Mouse (Mus musculus) mesoderm, embryonic 11.5 days (tissue): Measurements from ENCODE around the gene Art4.
"Not testable (repeated sequence)": the region's sequence is repeated elsewhere in the genome, so short reads cannot be mapped to it uniquely, and the experiment has no call there.

ENCODE experiments used
- DNase-seq: peaks from one replicate; pipeline ENCODE4 v3.0.0-alpha.2; 2012; ENCODE audit warnings: low read depth, low spot score

Gene Art4

DNA sequence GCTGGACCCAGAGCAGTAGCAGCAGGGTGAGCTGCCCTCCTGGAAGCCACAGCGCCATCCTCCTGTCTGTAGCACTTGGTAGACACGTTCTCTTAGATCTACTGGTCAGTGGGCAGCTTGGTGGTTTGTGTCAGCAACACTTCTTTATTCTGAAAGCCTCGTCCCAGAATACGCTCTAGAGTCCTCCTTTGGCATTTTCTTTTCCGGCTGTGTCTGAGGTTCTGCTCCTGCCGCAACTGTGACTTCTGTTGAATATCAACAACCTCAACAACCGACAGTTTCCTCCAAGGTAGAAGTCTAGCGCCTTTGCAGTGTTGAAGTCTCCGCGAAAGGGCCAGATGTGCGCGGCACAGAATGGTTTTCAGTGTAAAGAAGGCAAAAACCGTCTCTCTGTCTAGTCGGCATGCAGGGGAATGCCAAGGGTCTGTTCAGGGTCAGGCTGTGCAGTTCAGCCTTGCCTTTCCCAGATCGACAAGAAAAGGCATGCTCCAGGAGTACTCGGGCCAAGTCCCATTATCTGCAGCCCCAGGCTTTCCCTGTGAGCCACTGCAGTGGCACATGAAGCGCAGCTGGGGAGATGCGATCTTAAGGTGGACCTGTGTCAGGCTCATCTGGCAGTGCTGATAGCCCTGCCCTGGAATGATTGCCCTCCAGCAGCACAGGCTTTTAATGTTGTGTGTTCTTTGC, at the start of gene Art4:
Gene Art4 (minus strand): TSS at position 548 of the 687 bp plus-strand sequence.
- DNase-seq, result no peak

DNA sequence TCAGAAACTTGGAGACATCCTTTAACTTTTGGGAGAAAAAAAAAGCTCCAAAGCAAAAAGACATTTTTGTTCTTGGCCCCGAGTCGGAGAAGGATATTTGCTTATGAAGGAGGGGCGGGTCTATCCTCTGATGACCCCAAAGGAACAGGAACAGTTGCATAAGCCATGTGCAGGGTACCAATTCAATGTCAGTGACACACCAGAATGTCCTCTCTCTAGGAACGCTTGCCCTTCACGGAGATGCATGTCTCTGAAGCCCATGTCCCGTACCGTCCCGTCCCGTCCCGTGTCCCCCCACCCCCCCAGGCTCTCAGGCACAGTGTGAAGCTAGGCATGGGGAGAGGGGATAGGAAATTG, 49.4 kb upstream of the Art4 start:
- no peak for DNase-seq

DNA sequence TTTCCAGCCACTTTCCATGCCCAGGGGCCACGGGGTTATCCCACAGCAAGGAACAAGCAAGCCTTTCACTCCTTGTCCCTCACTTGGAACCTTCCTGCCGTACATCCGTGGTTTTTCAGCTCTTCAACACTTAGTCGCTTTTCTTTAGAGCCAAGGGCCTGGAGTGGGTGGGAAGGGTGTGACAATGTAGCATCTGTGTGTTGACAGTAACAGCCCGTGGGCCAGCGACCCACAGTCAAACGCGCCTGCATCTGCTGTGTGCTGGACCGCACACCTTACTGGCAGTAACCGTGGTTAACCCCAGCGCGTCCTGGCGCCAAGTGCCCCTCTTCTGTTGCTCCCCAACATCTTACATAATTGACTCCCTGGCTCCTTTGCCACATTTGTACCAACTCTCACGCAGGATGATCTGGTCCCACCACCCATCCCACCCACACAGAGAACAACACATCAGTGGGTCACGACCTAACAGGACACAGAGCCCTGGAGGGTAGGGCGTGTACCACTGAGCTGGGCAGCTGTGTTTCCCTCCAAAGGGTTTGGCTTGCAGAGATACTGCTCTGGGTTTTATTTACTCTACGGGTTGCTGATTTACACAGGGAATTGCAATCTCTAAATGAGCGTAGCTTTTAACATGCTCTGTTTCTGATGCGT, 48.9 kb upstream of the Art4 start:
- DNase-seq, result no peak

- DNase-seq, result no peak
These were observed 46.4 kb upstream of the Art4 start for GRCm38 (mm10) chr6:136903885-136904470.

- DNase-seq, result no peak
These were observed 45.0 kb upstream of the Art4 start for GRCm38 (mm10) chr6:136902527-136902926.

DNA sequence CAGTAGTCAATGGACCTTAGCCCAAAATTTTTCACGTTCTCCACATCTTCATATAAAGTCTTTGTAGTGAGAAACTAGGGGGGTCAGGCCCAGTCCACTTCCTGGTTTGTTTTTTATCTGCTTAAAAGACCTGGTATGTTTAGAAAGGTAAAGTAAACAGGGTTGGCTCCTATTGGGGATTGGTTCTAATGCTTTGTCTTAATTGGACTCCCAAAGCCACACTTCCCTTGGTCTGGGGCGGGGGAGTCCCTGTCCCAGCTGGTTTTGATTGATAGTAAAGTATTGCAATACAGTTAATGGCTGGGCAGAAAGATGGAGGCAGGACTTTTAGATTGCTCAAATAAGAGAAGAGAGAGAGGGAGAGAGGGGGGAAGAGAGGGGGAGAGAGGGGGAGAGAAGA, 43.5 kb upstream of the Art4 start:
- DNase-seq, result no peak

- no peak for DNase-seq
These were observed 43.0 kb upstream of the Art4 start for GRCm38 (mm10) chr6:136900369-136901009.

DNA sequence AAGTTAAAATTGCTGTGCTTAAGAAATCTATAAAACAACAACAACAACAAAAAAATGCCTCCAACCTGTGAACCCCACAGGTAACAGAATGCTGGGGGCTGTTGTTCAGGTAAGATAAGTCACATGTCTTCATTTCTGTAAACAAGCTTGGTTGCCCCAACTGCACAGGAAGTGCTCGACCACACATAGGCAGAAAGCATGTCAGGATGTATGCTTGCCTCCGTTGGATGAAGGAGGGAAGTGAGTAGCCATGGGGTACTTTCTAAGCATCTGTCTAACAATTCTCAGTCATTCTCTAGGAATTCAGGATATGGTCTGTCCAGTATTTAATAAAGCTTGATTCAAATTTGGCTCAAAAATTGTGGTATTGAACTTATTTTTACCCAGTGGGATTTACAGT, 41.4 kb upstream of the Art4 start:
- DNase-seq, result no peak

DNA sequence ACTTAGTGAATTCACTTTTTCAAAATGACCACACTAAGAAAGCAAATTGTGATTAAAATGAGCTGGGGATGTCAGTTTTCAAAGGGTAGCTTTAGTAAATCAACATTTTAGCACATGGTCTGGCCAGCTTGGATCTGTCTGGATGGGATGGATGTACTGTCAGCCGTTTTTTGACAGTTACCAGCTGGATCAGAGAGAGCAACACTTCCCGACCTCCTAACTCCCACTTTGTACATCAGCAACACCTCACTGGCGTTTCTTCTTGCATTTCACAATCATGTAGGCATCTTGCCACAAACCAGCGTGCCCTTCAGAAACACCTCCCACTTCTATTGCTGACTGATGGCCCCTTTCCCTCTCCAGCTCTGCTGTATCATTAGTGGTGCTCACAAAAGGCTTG, 40.7 kb upstream of the Art4 start:
- no peak for DNase-seq

DNA sequence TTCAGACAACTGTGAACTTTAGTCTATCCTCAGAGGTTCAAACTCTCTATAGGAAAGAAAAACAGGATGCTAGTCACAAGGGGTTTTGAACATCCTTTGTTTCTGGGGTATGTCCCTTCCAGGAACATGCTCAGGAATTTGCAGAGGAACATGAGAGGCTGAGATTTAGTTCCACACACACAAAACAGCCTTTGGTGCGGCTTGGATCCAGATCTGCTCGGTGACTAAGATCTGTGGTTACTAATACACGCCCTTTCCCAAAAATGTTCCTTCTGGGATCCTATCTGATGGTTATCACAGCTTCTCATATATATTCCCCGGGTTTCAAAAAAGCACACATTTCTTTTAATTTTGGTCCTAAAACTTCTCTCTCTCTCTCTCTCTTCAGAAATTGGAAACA, 40.3 kb upstream of the Art4 start:
- DNase-seq, result no peak

- no peak for DNase-seq
These were observed 37.2 kb upstream of the Art4 start for GRCm38 (mm10) chr6:136894532-136895339.

DNA sequence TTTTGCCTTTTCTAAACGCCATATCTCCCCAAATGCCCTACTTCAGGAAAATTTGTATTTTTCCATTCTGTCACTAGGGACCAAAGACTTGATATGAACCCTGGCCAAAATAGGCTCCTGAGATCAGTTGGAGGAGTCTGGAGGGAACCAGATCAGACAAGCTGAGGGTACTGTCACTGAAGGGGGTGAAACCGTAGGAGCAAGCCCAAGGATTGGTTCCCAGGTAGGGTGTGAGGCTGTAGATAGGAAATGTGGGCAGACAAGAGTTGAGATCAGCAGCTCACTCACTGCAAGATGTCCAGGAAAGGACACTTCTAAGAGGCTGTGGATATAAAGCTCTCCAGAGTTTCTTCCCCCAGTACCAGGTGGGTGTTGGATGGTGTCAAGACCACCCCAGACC, 34.5 kb upstream of the Art4 start:
- DNase-seq, result no peak

DNA sequence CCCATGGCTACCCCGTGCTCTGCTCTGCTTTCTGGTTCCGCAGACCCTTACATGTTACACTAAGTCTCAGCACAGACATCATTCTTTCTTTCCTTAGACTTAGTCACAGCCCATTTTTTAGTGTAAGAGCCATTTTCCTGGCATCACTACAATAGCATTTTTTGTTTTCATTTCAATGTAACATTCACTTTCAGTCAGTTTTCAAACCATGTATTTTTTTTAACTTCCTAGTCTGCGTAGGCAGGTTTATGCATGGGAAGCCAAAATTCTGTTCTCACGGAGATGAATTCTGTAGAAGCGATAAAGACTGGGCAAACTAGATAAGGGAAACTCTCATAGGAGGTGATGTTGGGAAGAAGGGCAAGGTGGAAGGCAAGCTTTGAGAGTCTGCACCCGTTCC, 32.0 kb upstream of the Art4 start:
- DNase-seq, result no peak

GRCm38 (mm10) chr6:136889067-136889466, 31.5 kb upstream of the Art4 start:
- no peak for DNase-seq

DNA sequence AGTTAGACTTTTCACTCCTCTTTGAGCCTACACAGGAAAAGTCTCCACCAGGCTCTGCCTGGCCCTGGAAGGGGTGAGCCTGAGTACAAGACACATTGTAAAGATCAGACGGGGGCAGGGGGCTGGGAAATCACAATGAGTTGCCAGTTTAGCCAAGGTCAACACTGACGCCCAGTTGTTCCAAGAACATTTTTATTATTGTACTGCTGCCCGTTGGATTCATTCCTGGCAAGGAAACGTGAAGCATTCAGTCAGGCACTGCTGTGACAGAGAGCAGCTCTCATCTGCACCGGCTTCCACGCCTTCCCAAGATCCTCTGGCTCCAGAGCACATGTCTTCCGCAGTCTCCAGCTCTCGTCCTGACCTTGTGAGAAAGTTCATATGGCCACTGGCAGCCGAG, 30.3 kb upstream of the Art4 start:
- DNase-seq, result no peak

DNA sequence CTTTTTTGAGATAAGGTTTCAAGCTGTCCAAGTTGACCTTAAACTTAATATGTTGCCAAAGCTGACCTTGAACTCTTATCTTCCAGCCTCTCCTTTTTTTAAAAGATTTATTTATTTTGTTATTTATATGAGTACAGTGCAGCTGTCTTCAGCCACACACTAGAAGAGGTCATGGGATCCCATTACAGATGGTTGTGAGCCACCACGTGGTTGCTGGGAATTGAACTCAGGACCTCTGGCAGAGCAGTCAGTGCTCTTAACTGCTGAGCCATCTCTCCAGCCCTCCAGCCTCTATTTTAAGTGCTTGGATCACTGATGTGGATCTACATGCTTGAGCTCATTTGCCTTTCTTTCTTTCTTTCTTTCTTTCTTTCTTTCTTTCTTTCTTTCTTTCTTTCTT, 27.2 kb upstream of the Art4 start:
- DNase-seq, result not testable (repeated sequence)

- DNase-seq, result no peak
These were observed 26.4 kb upstream of the Art4 start for GRCm38 (mm10) chr6:136883961-136884360.

DNA sequence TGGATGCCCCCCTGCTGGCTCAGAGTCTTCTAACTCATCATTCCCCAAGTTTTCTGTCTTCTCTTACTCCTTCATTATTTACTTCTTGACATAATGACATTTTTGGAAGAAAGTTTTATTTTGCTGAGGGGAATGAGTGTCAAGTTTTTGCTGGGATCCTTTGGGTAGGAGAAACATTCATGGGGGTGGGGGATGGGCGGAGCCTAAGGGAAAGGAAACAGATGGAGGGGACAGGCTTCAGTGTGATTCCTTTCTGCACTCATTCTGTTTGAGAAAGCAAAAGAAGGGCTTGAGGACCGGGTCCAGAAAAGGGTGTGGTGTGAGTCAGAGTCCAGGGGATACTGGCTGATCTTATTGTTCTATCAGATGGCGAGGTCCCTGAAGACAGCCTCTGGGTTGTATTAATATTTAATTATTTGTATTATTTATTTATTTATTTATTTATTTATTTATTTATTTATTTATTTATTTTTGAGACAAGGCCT, 25.9 kb upstream of the Art4 start:
- DNase-seq, result no peak

DNA sequence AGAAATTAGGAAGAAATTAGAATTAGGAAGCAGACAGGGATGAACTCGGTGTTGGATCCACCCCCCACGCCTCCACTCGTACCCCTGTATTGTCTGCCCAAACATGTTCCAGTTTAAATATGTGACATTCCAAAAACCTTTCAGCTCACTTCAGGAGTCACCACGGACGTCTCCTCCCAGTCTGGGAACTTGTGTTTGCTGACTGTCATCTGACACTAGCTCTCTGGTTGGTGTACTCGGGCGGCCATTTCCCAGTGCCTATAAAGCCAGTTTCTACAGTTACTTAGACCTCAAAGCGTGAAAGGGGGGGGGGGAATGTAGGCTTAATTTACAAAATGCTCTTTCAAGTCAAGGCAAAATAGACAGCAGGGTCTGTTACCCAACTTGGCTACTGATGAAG, 24.1 kb upstream of the Art4 start:
- no peak for DNase-seq

DNA sequence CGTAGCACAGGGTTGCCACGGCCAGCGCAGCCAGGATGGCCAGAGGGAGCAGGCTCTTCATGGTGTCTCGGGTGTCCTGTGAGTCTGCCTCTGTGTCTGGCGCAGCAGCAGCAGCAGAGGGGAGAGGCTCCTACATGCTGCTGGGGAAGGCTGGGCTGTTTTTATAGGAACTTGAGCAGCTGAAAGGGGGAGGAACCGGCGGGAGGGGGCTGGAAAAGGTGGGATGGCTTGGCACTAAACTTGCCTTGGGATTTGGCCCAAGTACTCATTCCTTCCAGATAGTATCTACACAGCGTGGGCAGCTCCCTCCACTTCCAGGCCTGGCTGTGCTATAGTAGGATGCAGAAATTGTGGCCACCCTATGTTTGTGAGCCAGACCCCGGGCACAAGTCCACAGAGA, 18.1 kb upstream of the Art4 start, which contains the start of gene Mgp:
Gene Mgp (minus strand): TSS at position 154 of the 400 bp plus-strand sequence.
- no peak for DNase-seq

- no peak for DNase-seq
These were observed 17.1 kb upstream of the Art4 start for GRCm38 (mm10) chr6:136874599-136874998.

DNA sequence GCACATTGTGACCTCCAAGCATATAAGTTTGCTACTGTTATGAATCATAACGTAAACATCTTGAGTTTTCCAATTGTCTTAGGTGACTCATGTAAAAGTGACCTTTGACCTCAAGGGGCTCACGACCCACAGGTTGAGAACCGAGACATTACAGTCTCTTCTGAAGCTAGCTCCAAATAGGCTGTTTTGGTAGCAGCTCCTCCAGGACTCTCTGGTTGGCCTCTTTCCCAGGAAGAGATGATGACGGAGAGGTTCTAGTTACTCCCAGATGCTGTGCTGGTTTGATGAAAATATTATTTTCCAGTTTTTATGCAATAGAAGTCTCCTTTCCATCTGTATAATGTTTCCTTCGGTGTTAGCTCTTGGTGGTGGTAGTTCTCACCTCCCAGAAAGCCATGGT, 11.4 kb upstream of the Art4 start:
- no peak for DNase-seq
